Mouse (Mus musculus): ENCODE measurements at regions not wholly inside any gene's neighbourhood (a gene's known extent, or its start where the extent isn't known, plus 50 kb on each side); places are given as distances from the start of the nearest gene placed in this dataset.
"Not testable (repeated sequence)": the region's sequence is repeated elsewhere in the genome, so short reads cannot be mapped to it uniquely, and the experiment has no call there.

- intact Hi-C loops (cut with DNase I; ENCODE audit: low total_unique reads) = no loop called here
- DNase-seq = no peak
Observed at GRCm38 (mm10) chr1:16904690-16905089, 811.6 kb upstream of the 4930444P10Rik start.

GRCm38 (mm10) chr1:16868383-16868782 lies 775.3 kb upstream of the 4930444P10Rik start:
- intact Hi-C loops (cut with DNase I; ENCODE audit: low total_unique reads); DNase-seq: not testable (repeated sequence)

- DNase-seq; intact Hi-C loops (cut with DNase I; ENCODE audit: low total_unique reads): not testable (repeated sequence)
Observed at GRCm38 (mm10) chr1:16867086-16867835, 774.1 kb upstream of the 4930444P10Rik start.

- intact Hi-C loops (cut with DNase I; ENCODE audit: low total_unique reads) = no loop called here
- no peak for DNase-seq
Observed at GRCm38 (mm10) chr1:16837111-16837510, 744.0 kb upstream of the 4930444P10Rik start.

- intact Hi-C loops (cut with DNase I; ENCODE audit: low total_unique reads); DNase-seq: not testable (repeated sequence)
Observed at GRCm38 (mm10) chr1:16824709-16825108, 731.6 kb upstream of the 4930444P10Rik start.

- DNase-seq = no peak
- intact Hi-C loops (cut with DNase I; ENCODE audit: low total_unique reads) = no loop called here
Observed at GRCm38 (mm10) chr1:16824057-16824456, 730.9 kb upstream of the 4930444P10Rik start.

- peak; percentile 28 for DNase-seq
- intact Hi-C loops (cut with DNase I; ENCODE audit: low total_unique reads) = no loop called here
Observed at GRCm38 (mm10) chr1:16821186-16821585, 728.1 kb upstream of the 4930444P10Rik start.

- no peak for DNase-seq
- intact Hi-C loops (cut with DNase I; ENCODE audit: low total_unique reads) = no loop called here
Observed at GRCm38 (mm10) chr1:16816572-16816971, 723.4 kb upstream of the 4930444P10Rik start.

GRCm38 (mm10) chr1:16815731-16816130 lies 722.6 kb upstream of the 4930444P10Rik start:
- intact Hi-C loops (cut with DNase I; ENCODE audit: low total_unique reads) = no loop called here
- DNase-seq = no peak

GRCm38 (mm10) chr1:16809370-16810150 lies 716.4 kb upstream of the 4930444P10Rik start:
- no peak for DNase-seq
- intact Hi-C loops (cut with DNase I; ENCODE audit: low total_unique reads) = no loop called here

- DNase-seq = peak; percentile 82
- intact Hi-C loops (cut with DNase I; ENCODE audit: low total_unique reads) = loop anchor here (10.0 kb wide), 1 partner anchor 327 kb away; no protein-coding TSS in a partner anchor
Observed at GRCm38 (mm10) chr1:16798292-16798691, 705.2 kb upstream of the 4930444P10Rik start.

- intact Hi-C loops (cut with DNase I; ENCODE audit: low total_unique reads) = loop anchor here (10.0 kb wide), 1 partner anchor 328 kb away; no protein-coding TSS in a partner anchor
Observed at GRCm38 (mm10) chr1:16796449-16796848, 703.3 kb upstream of the 4930444P10Rik start.

GRCm38 (mm10) chr1:16790733-16791309 lies 697.7 kb upstream of the 4930444P10Rik start:
- DNase-seq = no peak
- intact Hi-C loops (cut with DNase I; ENCODE audit: low total_unique reads) = loop anchor here (10.0 kb wide), 1 partner anchor 334 kb away; no protein-coding TSS in a partner anchor

More at GRCm38 (mm10) chr1:16796449-16796848, 703.3 kb upstream of the 4930444P10Rik start:
- DNase-seq = no peak

- DNase-seq = no peak
- intact Hi-C loops (cut with DNase I; ENCODE audit: low total_unique reads) = no loop called here
Observed at GRCm38 (mm10) chr1:16779791-16780190, 686.7 kb upstream of the 4930444P10Rik start.

- intact Hi-C loops (cut with DNase I; ENCODE audit: low total_unique reads) = no loop called here
- no peak for DNase-seq
Observed at GRCm38 (mm10) chr1:16760951-16761350, 667.8 kb upstream of the 4930444P10Rik start.

Data from gastrocnemius, postnatal 14 days (tissue).